Mouse (Mus musculus) midbrain, embryonic 15.5 days (tissue): ENCODE results near the gene 4930470P17Rik. TPM values are rescaled to one million over a fixed set of nuclear protein-coding genes. Genes with fewer than 3 reads are reported as not detected.

ENCODE experiments used
- ATAC-seq: fragments of 200-750 bp; cut with Nextera tagmentation; replicated peaks from 2 replicates; pipeline ENCODE4 v1.8.0; 2017; ENCODE audit warnings: moderate TSS enrichment
- H3K27ac ChIP-seq: fragments of 300-500 bp; sonication (generic); 2 replicates; pipeline ENCODE4 v1.5.1; 2015; ENCODE audit warnings: mild to moderate bottlenecking, inconsistent platforms
- H3K27me3 ChIP-seq: fragments of 300-500 bp; sonication (generic); replicated peaks from 2 replicates; pipeline ENCODE4 v1.6.1; 2015; ENCODE audit warnings: inconsistent platforms
- H3K36me3 ChIP-seq: fragments of 300-500 bp; sonication (generic); replicated peaks from 2 replicates; pipeline ENCODE4 v1.6.1; 2015; ENCODE audit warnings: inconsistent platforms
- H3K4me1 ChIP-seq: fragments of 300-500 bp; sonication (generic); 2 replicates; pipeline ENCODE4 v1.6.1; 2015; ENCODE audit warnings: inconsistent platforms
- H3K4me2 ChIP-seq: fragments of 300-500 bp; sonication (generic); 2 replicates; pipeline ENCODE4 v1.6.1; 2015; ENCODE audit warnings: inconsistent platforms, mild to moderate bottlenecking, moderate library complexity
- H3K4me3 ChIP-seq: fragments of 300-500 bp; sonication (generic); 2 replicates; pipeline ENCODE4 v1.5.1; 2015; ENCODE audit warnings: mild to moderate bottlenecking, inconsistent platforms
- H3K9ac ChIP-seq: fragments of 300-500 bp; sonication (generic); 2 replicates; pipeline ENCODE4 v1.6.1; 2015; ENCODE audit warnings: mild to moderate bottlenecking, inconsistent platforms
- H3K9me3 ChIP-seq: fragments of 300-500 bp; sonication (generic); 2 replicates; pipeline ENCODE4 v1.6.1; 2016; ENCODE audit warnings: inconsistent platforms
- WGBS: fragments of 180-500 bp; shearing (Covaris S2); methylation state at CpG from one replicate; pipeline ENCODE4 v1.1.7; 2015; ENCODE audit warnings: mixed read lengths; 5-methylcytosine and 5-hydroxymethylcytosine counted together
- polyA plus RNA-seq: library from polyadenylated mRNA; unstranded; fragments of >200 nt; fragmentation: Nextera tagmentation; extraction: Ambion mirVana; gene quantifications from 2 replicates; pipeline ENCODE4 v1.2.1, GENCODE M21; 2015

Gene 4930470P17Rik
- polyA plus RNA-seq, 1 experiment from 2014 or later: not detected

DNA sequence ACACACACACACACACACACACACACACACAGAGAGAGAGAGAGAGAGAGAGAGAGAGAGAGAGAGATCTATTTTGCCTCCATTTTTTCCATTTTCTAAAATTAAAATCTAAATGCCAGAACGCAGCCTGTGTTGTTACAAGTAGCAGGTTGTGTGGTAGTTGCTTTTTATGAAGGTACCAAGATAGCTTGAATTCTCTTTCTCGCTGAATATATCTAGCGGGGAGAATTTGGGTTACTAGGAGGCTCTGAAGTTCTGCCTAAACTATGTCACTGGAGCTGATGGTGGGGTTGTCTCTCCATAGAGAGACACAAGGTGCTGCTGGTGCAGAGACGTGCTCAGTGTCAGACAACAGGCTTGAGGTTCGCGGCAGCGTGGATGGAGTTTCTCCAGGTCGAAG lies 36.8 kb downstream of the 4930470P17Rik start:
- Histone ChIP-seq H3K36me3 (no peaks in the 10 kb centered on the region), H3K4me3 (no peak overlapping the region), H3K4me1 (no peaks in the 10 kb centered on the region), H3K9ac (no peak overlapping the region), H3K27ac (no peak overlapping the region), H3K4me2 (no peak overlapping the region), H3K27me3 (no peaks in the 10 kb centered on the region), H3K9me3 (no peaks in the 10 kb centered on the region)
- ATAC-seq: no peak
- 92% methylated on average over 8 of the region's 8 CpGs for WGBS

DNA sequence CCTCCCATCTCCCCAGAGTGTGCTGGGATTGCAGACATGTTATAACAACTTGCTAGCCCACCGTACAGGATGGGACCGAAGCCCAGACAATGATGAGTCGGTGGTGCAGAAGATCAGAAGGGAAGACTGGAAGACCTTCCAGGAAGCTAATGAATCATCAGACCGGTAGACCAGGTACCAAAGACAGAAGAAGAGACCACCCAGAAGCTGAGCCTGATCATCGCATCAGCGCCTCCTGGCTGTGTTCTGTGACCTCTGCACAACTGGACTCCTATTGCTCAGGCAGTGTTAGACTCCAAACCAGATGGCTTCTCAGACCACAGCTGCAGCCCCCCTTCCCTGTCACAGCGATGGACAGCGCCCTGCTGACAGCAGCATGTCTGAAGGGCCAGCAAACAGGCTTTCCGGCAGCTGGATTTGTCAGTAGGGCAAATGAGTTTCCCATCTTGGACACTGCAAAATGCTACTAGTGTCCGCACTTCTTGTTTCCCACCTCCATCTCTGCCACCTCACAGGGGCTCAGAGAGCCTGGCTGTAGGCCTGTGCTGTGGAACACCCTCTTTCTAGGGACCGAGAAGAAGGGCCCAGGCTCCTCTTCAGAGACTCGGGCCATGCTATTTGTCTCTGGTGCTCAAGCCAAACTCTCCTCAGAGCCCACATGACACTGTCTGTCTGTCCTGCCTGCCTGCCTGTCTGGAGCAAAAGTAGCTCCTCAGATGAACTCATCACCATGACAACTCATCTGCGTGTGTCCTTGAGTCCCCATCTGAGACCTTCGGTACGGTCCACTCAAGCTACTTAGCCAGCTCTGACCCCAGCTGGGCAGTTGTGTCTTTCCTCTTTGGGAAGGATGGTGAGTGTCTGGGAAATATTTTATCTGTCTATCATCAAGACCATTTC lies 37.6 kb downstream of the 4930470P17Rik start:
- Histone ChIP-seq H3K27me3 (no peaks in the 10 kb centered on the region), H3K9ac (no peak overlapping the region), H3K27ac (no peak overlapping the region), H3K4me2 (no peak overlapping the region), H3K4me3 (no peak overlapping the region), H3K9me3 (no peaks in the 10 kb centered on the region), H3K4me1 (no peaks in the 10 kb centered on the region), H3K36me3 (no peaks in the 10 kb centered on the region)
- no peak for ATAC-seq
- 68% methylated on average over 15 of the region's 15 CpGs for WGBS

DNA sequence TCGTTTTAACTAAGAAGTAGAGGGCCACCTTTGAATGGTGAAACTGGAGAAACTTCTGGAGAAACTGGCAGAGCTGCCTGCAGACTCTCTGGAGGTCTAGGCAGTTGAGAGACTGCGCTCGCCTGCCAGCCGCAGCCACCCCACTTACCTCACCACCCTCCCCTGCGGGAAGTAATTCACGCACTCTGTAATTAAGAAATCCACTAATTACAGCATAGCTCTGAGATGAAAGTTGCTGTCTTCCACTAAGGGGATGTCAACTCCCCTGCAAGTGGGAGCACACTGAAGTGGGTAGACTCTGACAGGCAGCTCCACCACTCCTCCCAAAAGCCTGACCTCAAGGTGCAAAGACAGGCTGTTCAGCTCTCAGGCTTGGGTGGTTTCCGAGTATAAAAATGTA lies 49.7 kb downstream of the 4930470P17Rik start:
- H3K27me3 ChIP-seq: no peaks in the 10 kb centered on the region
- no peaks in the 10 kb centered on the region for H3K36me3 ChIP-seq
- ATAC-seq: no peak; the same call in 1 of the 2 replicates
- H3K9ac ChIP-seq: no peak overlapping the region; the same call in 1 of the 2 replicates
- peaks cover 8% of the 10 kb centered on the region for H3K4me1 ChIP-seq
- no peak overlapping the region for H3K4me3 ChIP-seq
- no peaks in the 10 kb centered on the region for H3K9me3 ChIP-seq
- H3K4me2 ChIP-seq: no peak overlapping the region
- WGBS: 63% methylated on average over 7 of the region's 7 CpGs
- no peak overlapping the region for H3K27ac ChIP-seq

DNA sequence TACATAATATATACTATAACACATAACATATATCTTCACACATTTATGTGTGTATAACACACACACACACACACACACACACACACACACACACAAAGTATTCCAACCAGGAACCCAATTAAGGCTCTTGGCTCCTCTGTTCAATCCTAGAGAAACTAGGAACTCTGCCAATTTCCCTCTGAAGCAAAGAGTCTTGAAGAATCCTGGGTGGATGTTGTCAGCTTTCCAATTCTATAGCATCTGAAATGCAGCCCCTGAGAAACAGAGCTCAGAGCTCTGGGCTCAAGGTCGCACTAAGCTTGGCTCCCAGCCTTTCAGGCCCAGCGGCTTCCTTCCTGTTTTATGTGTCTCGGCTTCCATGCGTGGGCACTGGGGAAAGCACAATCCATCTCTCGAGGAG lies 51.6 kb downstream of the 4930470P17Rik start:
- Histone ChIP-seq H3K9ac (no peak overlapping the region), H3K4me1 (peaks cover 8% of the 10 kb centered on the region), H3K27me3 (no peaks in the 10 kb centered on the region), H3K4me3 (no peak overlapping the region), H3K4me2 (no peak overlapping the region), H3K27ac (peak overlapping the region; percentile 45; the same call in 1 of the 2 replicates), H3K36me3 (no peaks in the 10 kb centered on the region), H3K9me3 (no peaks in the 10 kb centered on the region)
- 0 out of 2 replicates have a peak, but pooled peaks have one; percentile 39 for ATAC-seq
- 31% methylated on average over 5 of the region's 5 CpGs for WGBS

DNA sequence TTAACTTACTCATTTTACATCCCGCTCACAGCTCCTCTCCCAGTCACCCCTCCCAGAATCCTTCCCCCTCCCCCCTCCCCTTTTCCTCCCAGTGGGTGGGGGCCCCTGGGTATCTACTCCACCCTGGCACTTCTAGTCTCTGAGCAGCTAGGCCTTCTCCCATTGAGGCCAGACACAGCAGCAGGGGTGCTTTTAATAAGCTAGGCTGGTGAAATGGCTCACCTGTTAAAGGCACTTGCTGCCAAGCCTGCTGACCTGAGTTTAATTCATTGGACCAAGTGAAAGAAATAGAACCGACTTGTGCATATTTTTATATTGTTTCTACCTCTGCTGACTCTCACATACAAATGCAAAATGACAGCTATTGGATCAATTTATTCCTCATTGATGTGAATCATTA lies 52.7 kb downstream of the 4930470P17Rik start:
- 74% methylated on average over 2 of the region's 2 CpGs for WGBS
- Histone ChIP-seq H3K27me3 (no peaks in the 10 kb centered on the region), H3K4me3 (no peak overlapping the region), H3K36me3 (no peaks in the 10 kb centered on the region), H3K4me1 (peaks cover 8% of the 10 kb centered on the region), H3K27ac (no peak overlapping the region), H3K9ac (no peak overlapping the region), H3K9me3 (no peaks in the 10 kb centered on the region), H3K4me2 (no peak overlapping the region)
- ATAC-seq: no peak

DNA sequence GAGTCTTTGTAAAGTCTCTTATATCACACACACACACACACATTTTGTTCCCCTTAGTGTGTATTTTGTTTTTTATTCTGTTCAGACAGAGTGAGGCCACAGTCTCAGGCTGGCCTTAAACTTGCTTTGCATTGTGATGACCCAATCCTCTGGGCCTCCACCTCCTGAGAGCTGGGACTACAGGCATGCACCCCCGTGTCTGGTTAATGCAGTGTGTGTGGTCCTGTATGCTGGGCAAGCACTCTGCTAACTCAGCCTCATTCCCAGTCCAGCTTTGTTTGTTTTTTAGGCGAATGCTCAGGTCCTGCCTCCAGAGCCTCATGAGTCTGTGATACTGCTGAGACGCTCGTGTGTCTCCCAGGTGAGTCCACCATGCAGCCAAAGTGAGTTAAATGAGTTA lies 53.8 kb downstream of the 4930470P17Rik start:
- no peak; the same call in 1 of the 2 replicates for ATAC-seq
- H3K27ac ChIP-seq: no peak overlapping the region
- no peaks in the 10 kb centered on the region for H3K27me3 ChIP-seq
- no peaks in the 10 kb centered on the region for H3K36me3 ChIP-seq
- no peak overlapping the region for H3K9ac ChIP-seq
- peaks cover 8% of the 10 kb centered on the region for H3K4me1 ChIP-seq
- H3K9me3 ChIP-seq: no peaks in the 10 kb centered on the region
- WGBS: 41% methylated on average over 4 of the region's 4 CpGs
- H3K4me2 ChIP-seq: no peak overlapping the region
- no peak overlapping the region for H3K4me3 ChIP-seq

DNA sequence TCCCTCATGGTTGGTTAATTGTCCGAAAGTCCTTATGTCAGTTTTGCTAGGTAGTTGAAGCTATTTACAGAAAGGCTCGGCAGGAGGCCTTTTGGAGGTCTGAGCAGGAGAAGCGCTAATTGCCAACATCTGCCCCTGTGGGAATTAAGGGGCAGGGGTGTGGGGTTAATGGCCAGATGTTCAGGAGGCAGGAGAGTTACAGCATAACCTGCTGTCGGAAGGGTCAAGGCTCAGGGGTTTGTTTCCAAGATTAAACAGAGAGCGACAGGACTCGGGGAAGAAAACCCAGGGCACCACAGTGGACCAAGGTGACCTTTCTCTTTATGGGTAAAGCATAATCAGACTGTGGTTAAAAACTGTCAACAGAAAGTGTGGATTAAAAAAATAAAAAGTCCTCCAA lies 54.3 kb downstream of the 4930470P17Rik start:
- no peaks in the 10 kb centered on the region for H3K36me3 ChIP-seq
- 21% methylated on average over 6 of the region's 6 CpGs for WGBS
- peaks cover 8% of the 10 kb centered on the region for H3K4me1 ChIP-seq
- H3K4me2 ChIP-seq: no peak overlapping the region
- no peak for ATAC-seq
- no peak overlapping the region for H3K27ac ChIP-seq
- no peaks in the 10 kb centered on the region for H3K27me3 ChIP-seq
- no peak overlapping the region for H3K4me3 ChIP-seq
- H3K9ac ChIP-seq: no peak overlapping the region
- H3K9me3 ChIP-seq: no peaks in the 10 kb centered on the region

DNA sequence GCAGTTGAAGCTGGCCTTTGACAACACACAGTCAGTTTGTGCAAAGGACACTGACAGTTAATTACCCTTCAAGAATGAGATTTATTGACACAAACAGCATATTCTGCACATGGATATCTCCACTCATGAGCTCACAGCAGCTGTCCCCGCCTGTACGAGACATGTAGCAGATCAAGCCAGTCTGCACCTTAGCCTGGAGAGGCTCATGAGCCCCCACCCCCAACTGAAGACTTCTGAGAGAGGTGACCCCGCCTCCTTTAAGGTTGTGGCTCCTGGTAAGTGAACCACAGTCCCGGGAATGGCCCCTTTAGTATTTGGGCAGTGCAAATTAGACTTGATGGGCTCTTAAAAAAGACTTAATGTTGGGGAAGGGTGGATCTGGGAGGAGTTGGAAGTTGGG lies 56.1 kb downstream of the 4930470P17Rik start:
- no peak overlapping the region for H3K4me2 ChIP-seq
- no peaks in the 10 kb centered on the region for H3K36me3 ChIP-seq
- no peak overlapping the region for H3K27ac ChIP-seq
- peaks cover 8% of the 10 kb centered on the region for H3K4me1 ChIP-seq
- H3K4me3 ChIP-seq: no peak overlapping the region
- H3K9me3 ChIP-seq: no peaks in the 10 kb centered on the region
- no peaks in the 10 kb centered on the region for H3K27me3 ChIP-seq
- H3K9ac ChIP-seq: no peak overlapping the region
- WGBS: 62% methylated on average over 4 of the region's 4 CpGs
- ATAC-seq: no peak

DNA sequence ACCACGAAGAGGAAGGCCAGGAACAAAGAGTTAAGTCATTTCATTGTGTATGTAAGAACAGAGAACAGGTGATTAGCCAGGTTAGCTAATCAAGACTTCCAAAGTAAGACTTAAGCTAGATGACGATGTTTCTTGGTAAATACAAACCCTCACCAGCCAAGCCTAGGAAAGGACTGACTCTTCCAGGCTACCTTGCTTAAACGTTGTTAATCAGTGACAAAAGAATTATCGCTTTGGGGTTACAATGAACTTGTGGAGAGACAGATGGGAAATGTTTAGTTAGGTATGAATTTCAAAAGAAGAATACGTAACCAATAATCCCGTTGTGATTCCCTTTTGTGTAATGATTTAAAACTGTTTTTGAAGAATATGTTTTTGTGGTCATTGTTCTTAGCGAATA lies 56.9 kb downstream of the 4930470P17Rik start:
- 90% methylated on average over 7 of the region's 7 CpGs for WGBS

DNA sequence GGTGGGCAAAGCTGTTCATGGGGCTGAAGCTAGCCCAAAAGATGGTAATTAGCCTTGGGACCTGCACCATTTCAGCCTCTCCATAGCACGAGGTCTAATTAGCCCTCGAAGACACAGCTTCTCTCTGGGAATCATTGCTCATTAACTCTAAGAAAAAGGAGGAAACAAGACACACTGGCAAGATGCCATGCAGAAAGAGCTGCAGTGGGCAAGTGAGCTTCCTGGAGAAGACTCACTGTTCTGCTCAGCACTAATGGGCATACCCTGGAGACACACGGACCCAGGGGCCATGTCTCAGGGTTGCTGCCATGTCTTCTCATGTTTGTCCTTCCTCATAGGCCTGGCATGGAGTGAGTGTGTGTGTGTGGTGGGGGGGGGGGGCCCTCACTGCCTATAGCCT lies 57.7 kb downstream of the 4930470P17Rik start:
- no peak overlapping the region for H3K4me2 ChIP-seq
- H3K9me3 ChIP-seq: no peaks in the 10 kb centered on the region
- H3K4me3 ChIP-seq: no peak overlapping the region
- H3K27ac ChIP-seq: no peak overlapping the region
- no peaks in the 10 kb centered on the region for H3K27me3 ChIP-seq
- no peak overlapping the region for H3K9ac ChIP-seq
- ATAC-seq: no peak
- 61% methylated on average over 3 of the region's 3 CpGs for whole genome bisulfite sequencing
- peaks cover 3% of the 10 kb centered on the region for H3K4me1 ChIP-seq
- no peaks in the 10 kb centered on the region for H3K36me3 ChIP-seq

More for the DNA sequence above, 56.9 kb downstream of the 4930470P17Rik start:
- Histone ChIP-seq H3K9ac (no peak overlapping the region), H3K36me3 (no peaks in the 10 kb centered on the region), H3K27ac (no peak overlapping the region), H3K9me3 (no peaks in the 10 kb centered on the region), H3K4me3 (no peak overlapping the region), H3K4me1 (peaks cover 5% of the 10 kb centered on the region), H3K27me3 (no peaks in the 10 kb centered on the region), H3K4me2 (no peak overlapping the region)
- no peak for ATAC-seq

DNA sequence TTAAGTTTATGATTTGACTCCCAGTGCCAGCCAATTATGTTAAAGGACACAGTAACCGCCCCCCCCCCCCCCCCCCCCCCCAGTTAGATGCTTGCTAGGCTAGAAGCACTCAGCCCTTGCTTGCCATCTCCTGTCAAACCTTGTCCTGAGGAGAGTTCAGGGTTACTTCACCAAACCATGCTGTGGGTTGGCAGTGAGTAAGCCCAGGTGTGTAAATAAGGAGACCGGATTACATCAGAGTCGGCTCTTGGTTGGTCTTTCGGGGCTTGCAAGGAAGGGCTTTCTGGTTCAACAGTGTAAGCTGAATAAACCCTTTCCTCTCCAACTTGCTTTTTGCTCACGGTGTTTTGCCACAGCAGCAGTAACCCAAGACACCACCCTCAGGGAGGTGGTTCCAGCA lies 58.2 kb downstream of the 4930470P17Rik start:
- Histone ChIP-seq H3K4me1 (peaks cover 3% of the 10 kb centered on the region), H3K9ac (no peak overlapping the region), H3K4me2 (no peak overlapping the region), H3K4me3 (no peak overlapping the region), H3K9me3 (no peaks in the 10 kb centered on the region), H3K27me3 (no peaks in the 10 kb centered on the region), H3K36me3 (no peaks in the 10 kb centered on the region), H3K27ac (no peak overlapping the region)
- WGBS: 78% methylated on average over 5 of the region's 5 CpGs
- ATAC-seq: no peak

DNA sequence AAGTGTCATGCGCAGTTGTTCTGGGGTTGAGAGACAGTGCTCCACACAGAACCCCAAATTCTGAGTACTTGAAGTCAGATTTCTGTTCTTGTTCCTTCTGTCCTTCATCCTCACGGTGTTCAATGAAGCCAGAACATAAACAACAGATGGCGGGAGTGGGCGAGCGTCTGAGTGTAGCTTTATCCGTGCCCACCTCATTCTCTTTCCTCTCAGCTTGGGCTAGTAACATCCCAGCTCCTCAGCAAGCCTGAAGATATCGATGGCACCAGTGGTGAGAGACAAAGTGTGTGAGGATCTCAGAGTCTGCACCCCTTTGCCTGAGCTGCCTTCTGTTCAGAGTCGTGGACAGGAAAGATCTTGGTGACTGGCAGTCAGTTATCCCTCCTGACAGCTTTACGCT lies 62.6 kb downstream of the 4930470P17Rik start:
- 90% methylated on average over 9 of the region's 9 CpGs for WGBS
- H3K9ac ChIP-seq: no peak overlapping the region
- H3K9me3 ChIP-seq: no peaks in the 10 kb centered on the region
- no peak overlapping the region for H3K4me3 ChIP-seq
- H3K36me3 ChIP-seq: no peaks in the 10 kb centered on the region
- no peak overlapping the region for H3K27ac ChIP-seq
- H3K4me1 ChIP-seq: no peaks in the 10 kb centered on the region
- no peak overlapping the region for H3K4me2 ChIP-seq
- ATAC-seq: no peak
- no peaks in the 10 kb centered on the region for H3K27me3 ChIP-seq

DNA sequence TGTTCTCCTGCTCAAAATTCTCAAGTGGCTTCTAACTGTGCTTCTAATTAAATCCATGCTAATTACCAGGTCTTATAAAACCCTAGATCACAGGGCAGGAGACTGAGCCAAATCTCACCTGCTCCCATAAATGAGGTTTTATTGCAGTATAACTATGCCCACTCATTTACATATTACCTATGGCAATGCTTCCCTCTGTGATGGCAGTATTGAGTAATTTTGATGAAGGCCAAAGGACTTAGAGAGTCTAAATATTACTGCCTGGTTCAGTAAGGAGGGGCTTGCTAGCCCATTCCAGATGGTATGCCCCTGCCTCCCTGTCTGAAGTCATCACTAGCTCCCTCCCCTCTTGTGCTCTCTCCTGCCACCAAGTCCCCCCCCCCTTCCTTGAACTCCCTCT lies 66.0 kb downstream of the 4930470P17Rik start:
- Histone ChIP-seq H3K36me3 (no peaks in the 10 kb centered on the region), H3K4me3 (no peak overlapping the region), H3K4me2 (no peak overlapping the region), H3K27me3 (no peaks in the 10 kb centered on the region), H3K27ac (no peak overlapping the region), H3K9ac (no peak overlapping the region), H3K9me3 (no peaks in the 10 kb centered on the region), H3K4me1 (no peaks in the 10 kb centered on the region)
- ATAC-seq: no peak
